ENCODE assay signal across 12 mouse cellular contexts in genomic region chr9:55137112-55137511, GRCm38 (mm10).
"Had no signal": no experiment of that assay in that cellular context is flagged by ENCODE, and none has a peak within 500 bp of the region (broad histone marks: within the 10 kb centered on the region; RNA-seq: fewer than 3 reads in every experiment).

No protein-coding gene starts in this region.

- H3K27me3 ChIP-seq: liver, embryonic 15.5 days; neural tube, embryonic 13.5 days had no signal

- H3K36me3 ChIP-seq: limb, embryonic 10.5 days; liver, embryonic 15.5 days; neural tube, embryonic 13.5 days had no signal

- H3K9ac ChIP-seq: liver, embryonic 15.5 days; lung, embryonic 14.5 days; neural tube, embryonic 13.5 days had no signal

- H3K4me1 ChIP-seq: limb, embryonic 10.5 days; liver, embryonic 15.5 days; neural tube, embryonic 13.5 days had no signal

- H3K27ac ChIP-seq: left cerebral cortex, adult 2 months; limb, embryonic 10.5 days; liver, embryonic 15.5 days; neural tube, embryonic 13.5 days had no signal

- H3K9me3 ChIP-seq: limb, embryonic 10.5 days; liver, embryonic 15.5 days; neural tube, embryonic 13.5 days had no signal

- H3K4me2 ChIP-seq: liver, embryonic 11.5 days; liver, embryonic 15.5 days; lung, embryonic 14.5 days; neural tube, embryonic 13.5 days had no signal

- H3K4me3 ChIP-seq: left cerebral cortex, adult 2 months; limb, embryonic 10.5 days; liver, embryonic 15.5 days; neural tube, embryonic 13.5 days had no signal

- DNase-seq: kidney, adult 8-10 months; kidney, postnatal 25 days; lung, embryonic 14.5 days; midbrain, embryonic 14.5 days; retina, postnatal 1 day; right cerebral cortex, postnatal 14 days; thymus, postnatal 4 days had no signal
